Mouse (Mus musculus) G1E (cell line): ENCODE measurements around the gene Olfm1.

Experiments used
- CTCF ChIP-seq: IDR thresholded peaks from 2 replicates; pipeline ENCODE4 v1.5.1; 2012; ENCODE audit warnings: low read depth, low read length, inconsistent platforms, mixed read lengths
- GATA1 ChIP-seq: IDR thresholded peaks from 2 replicates; pipeline ENCODE4 v1.6.1; 2012; ENCODE audit warnings: borderline replicate concordance, low read length, inconsistent platforms, mixed read lengths

GRCm38 (mm10) chr2:28247098-28247497, 54.3 kb downstream of the Olfm1 start:
- no peak for TF ChIP-seq CTCF
- TF ChIP-seq GATA1, result no peak
